Mouse (Mus musculus) lung, postnatal 0 days (tissue): ENCODE measurements at regions not wholly inside any gene's neighbourhood (a gene's known extent, or its start where the extent isn't known, plus 50 kb on each side); places are given as distances from the start of the nearest gene placed in this dataset.

ENCODE experiments used
- CTCF ChIP-seq: IDR thresholded peaks from 2 replicates; pipeline ENCODE4 v1.5.1; 2016; ENCODE audit warnings: antibody characterized with exemption, mild to moderate bottlenecking
- EP300 ChIP-seq: IDR thresholded peaks from 2 replicates; pipeline ENCODE4 v1.6.1; 2016; ENCODE audit warnings: antibody characterized with exemption, mild to moderate bottlenecking, control low read depth

- TF ChIP-seq CTCF (no peak), EP300 (no peak)
These were observed 148.8 kb downstream of the Cdc42ep3 start for GRCm38 (mm10) chr17:79206111-79206510.
